Comparison of ENCODE assay signal across 8 mouse cellular contexts in genomic region chr9:41937341-41937966, GRCm38 (mm10).
DNase-seq lines count a peak whose midpoint lies in the region; ATAC-seq lines count a peak whose summit lies in the region.

No protein-coding gene starts in this region.

- no peak overlapping the region for H3K9ac ChIP-seq in kidney, embryonic 15.5 days
- no peak overlapping the region; the same call in 1 of the 2 replicates for H3K9ac ChIP-seq in embryonic facial prominence, embryonic 11.5 days (replicated peaks; ENCODE audit: low read length)
- peak overlapping the region; percentile 39 for H3K9ac ChIP-seq in hindbrain, embryonic 14.5 days
- no peak overlapping the region for H3K9ac ChIP-seq in neural tube, embryonic 14.5 days (replicated peaks; ENCODE audit: low read depth, low read length)

- H3K27me3 ChIP-seq in kidney, embryonic 15.5 days, result no peaks in the 10 kb centered on the region
- no peaks in the 10 kb centered on the region for H3K27me3 ChIP-seq in embryonic facial prominence, embryonic 11.5 days (ENCODE audit: control insufficient read depth, insufficient read depth, low read length)
- no peaks in the 10 kb centered on the region for H3K27me3 ChIP-seq in hindbrain, embryonic 14.5 days (ENCODE audit: control insufficient read depth, insufficient read depth, low read length)
- no peaks in the 10 kb centered on the region for H3K27me3 ChIP-seq in neural tube, embryonic 14.5 days (ENCODE audit: control insufficient read depth, insufficient read depth, low read length)

- DNase-seq in kidney, postnatal 25 days, result no peak
- peak; percentile 52 for DNase-seq in embryonic facial prominence, embryonic 11.5 days (ENCODE audit: low spot score)
- no peak for DNase-seq in hindbrain, embryonic 14.5 days (ENCODE audit: low spot score)
- no peak for DNase-seq in spleen, postnatal 10 days (ENCODE audit: low spot score in 2 of 2)
- no peak for DNase-seq in heart, postnatal 36 days

- H3K4me2 ChIP-seq in kidney, embryonic 15.5 days, result no peak overlapping the region
- no peak overlapping the region for H3K4me2 ChIP-seq in embryonic facial prominence, embryonic 11.5 days (ENCODE audit: low read depth, low read length)
- no peak overlapping the region for H3K4me2 ChIP-seq in hindbrain, embryonic 14.5 days (replicated peaks)
- no peak overlapping the region for H3K4me2 ChIP-seq in neural tube, embryonic 14.5 days (ENCODE audit: low read depth, low read length)

- peak overlapping the region; percentile 89 for H3K27ac ChIP-seq in kidney, embryonic 15.5 days
- H3K27ac ChIP-seq in embryonic facial prominence, embryonic 11.5 days (replicated peaks; ENCODE audit: low read depth, low read length), result peak overlapping the region; percentile 72
- peak overlapping the region; percentile 91 for H3K27ac ChIP-seq in hindbrain, embryonic 14.5 days
- H3K27ac ChIP-seq in neural tube, embryonic 14.5 days (ENCODE audit: low read depth, low read length), result peak overlapping the region; percentile 86

- no peak overlapping the region for H3K4me3 ChIP-seq in kidney, embryonic 15.5 days (replicated peaks)
- H3K4me3 ChIP-seq in embryonic facial prominence, embryonic 11.5 days (ENCODE audit: low read depth, low read length), result no peak overlapping the region
- H3K4me3 ChIP-seq in hindbrain, embryonic 14.5 days (replicated peaks; ENCODE audit: low read length), result no peak overlapping the region
- no peak overlapping the region for H3K4me3 ChIP-seq in neural tube, embryonic 14.5 days (ENCODE audit: low read depth, low read length)

- WGBS in kidney, embryonic 15.5 days, result 34% methylated on average over 8 of the region's 8 CpGs
- 44% methylated on average over 8 of the region's 8 CpGs for WGBS in embryonic facial prominence, embryonic 11.5 days
- 48% methylated on average over 8 of the region's 8 CpGs for WGBS in hindbrain, embryonic 14.5 days
- 46% methylated on average over 8 of the region's 8 CpGs for WGBS in neural tube, embryonic 14.5 days

- peaks cover 62% of the 10 kb centered on the region for H3K4me1 ChIP-seq in kidney, embryonic 15.5 days
- peaks cover 22% of the 10 kb centered on the region for H3K4me1 ChIP-seq in embryonic facial prominence, embryonic 11.5 days (ENCODE audit: control insufficient read depth, insufficient read depth, low read length)
- H3K4me1 ChIP-seq in hindbrain, embryonic 14.5 days (replicated peaks; ENCODE audit: control insufficient read depth, insufficient read depth, low read length), result peaks cover 48% of the 10 kb centered on the region
- peaks cover 29% of the 10 kb centered on the region for H3K4me1 ChIP-seq in neural tube, embryonic 14.5 days (ENCODE audit: control insufficient read depth, insufficient read depth, low read length)

- intact Hi-C loops in heart, postnatal 36 days (cut with DNase I), result no loop called here

- no peaks in the 10 kb centered on the region for H3K36me3 ChIP-seq in kidney, embryonic 15.5 days
- H3K36me3 ChIP-seq in embryonic facial prominence, embryonic 11.5 days (replicated peaks; ENCODE audit: control insufficient read depth, insufficient read depth, low read depth, low read length), result no peaks in the 10 kb centered on the region
- H3K36me3 ChIP-seq in hindbrain, embryonic 14.5 days (replicated peaks; ENCODE audit: control insufficient read depth, insufficient read depth), result no peaks in the 10 kb centered on the region
- no peaks in the 10 kb centered on the region for H3K36me3 ChIP-seq in neural tube, embryonic 14.5 days (ENCODE audit: control insufficient read depth, insufficient read depth, low read length)

- ATAC-seq in kidney, embryonic 15.5 days (replicated peaks; ENCODE audit: low FRiP score), result no peak
- ATAC-seq in embryonic facial prominence, embryonic 11.5 days (replicated peaks; ENCODE audit: insufficient number of reproducible peaks, low FRiP score, low TSS enrichment, low read depth), result peak; percentile 22; the same call in 1 of the 2 replicates
- ATAC-seq in hindbrain, embryonic 14.5 days (ENCODE audit: low FRiP score), result no peak
- no peak for ATAC-seq in neural tube, embryonic 14.5 days (ENCODE audit: low read depth)
- ATAC-seq in erythroid progenitor cell, adult 5-6 weeks (replicated peaks; ENCODE audit: low FRiP score, poor library complexity, severe bottlenecking), result no peak

- no peaks in the 10 kb centered on the region for H3K9me3 ChIP-seq in kidney, embryonic 15.5 days (replicated peaks)
- no peaks in the 10 kb centered on the region for H3K9me3 ChIP-seq in embryonic facial prominence, embryonic 11.5 days (replicated peaks; ENCODE audit: control insufficient read depth, low read length)
- H3K9me3 ChIP-seq in hindbrain, embryonic 14.5 days (ENCODE audit: control insufficient read depth, low read length), result no peaks in the 10 kb centered on the region
- no peaks in the 10 kb centered on the region for H3K9me3 ChIP-seq in neural tube, embryonic 14.5 days (ENCODE audit: control insufficient read depth, low read length)
